Mouse (Mus musculus) embryonic fibroblast, embryonic 13.5 days (primary cell): ENCODE measurements around the gene Rpl23a. TPM values are rescaled to one million over a fixed set of nuclear protein-coding genes. Genes with fewer than 3 reads are reported as not detected.
"Not testable (repeated sequence)": the region's sequence is repeated elsewhere in the genome, so short reads cannot be mapped to it uniquely, and the experiment has no call there.

ENCODE experiments used
- H3K27ac ChIP-seq: 2 replicates; pipeline ENCODE4 v1.5.1; 2012; ENCODE audit warnings: low read length, control low read depth, inconsistent platforms; ENCODE audit not compliant: insufficient read depth
- H3K4me1 ChIP-seq: 2 replicates; pipeline ENCODE4 v1.6.1; 2011; ENCODE audit warnings: low read length; ENCODE audit not compliant: control insufficient read depth, insufficient read depth
- H3K4me3 ChIP-seq: 2 replicates; pipeline ENCODE4 v1.5.1; 2011; ENCODE audit warnings: mild to moderate bottlenecking, control low read depth, low read length; ENCODE audit not compliant: insufficient read depth
- CTCF ChIP-seq: IDR thresholded peaks from 2 replicates; pipeline ENCODE4 v1.5.1; 2011; ENCODE audit warnings: mild to moderate bottlenecking, control low read depth, low read length, moderate library complexity, borderline replicate concordance; ENCODE audit not compliant: insufficient read depth
- POLR2A ChIP-seq: IDR thresholded peaks from 2 replicates; pipeline ENCODE4 v1.6.1; 2011; ENCODE audit warnings: low read depth, mild to moderate bottlenecking, control low read depth, low read length, moderate library complexity
- polyA plus RNA-seq: library from polyadenylated mRNA; stranded (reverse); fragments of >200 nt; gene quantifications from 2 replicates; pipeline ENCODE4 v1.2.4, GENCODE M21; 2011; ENCODE audit warnings: low read depth; ENCODE audit not compliant: missing spikeins, insufficient read length

Gene Rpl23a
- polyA plus RNA-seq, 1 experiment = 2,276 TPM

GRCm38 (mm10) chr11:78137584-78137983 lies 45.8 kb downstream of the Rpl23a start:
- Histone ChIP-seq H3K4me3 (no peak overlapping the region), H3K27ac (no peak overlapping the region)
- no peak for TF ChIP-seq CTCF
- no peak for TF ChIP-seq POLR2A

GRCm38 (mm10) chr11:78136132-78136531 lies 47.3 kb downstream of the Rpl23a start:
- no peak overlapping the region for H3K4me3 ChIP-seq
- no peaks in the 10 kb centered on the region for H3K4me1 ChIP-seq
- TF ChIP-seq POLR2A (no peak), CTCF (no peak)
- no peak overlapping the region for H3K27ac ChIP-seq

More at GRCm38 (mm10) chr11:78137584-78137983, 45.8 kb downstream of the Rpl23a start:
- H3K4me1 ChIP-seq = no peaks in the 10 kb centered on the region

GRCm38 (mm10) chr11:78135314-78135713 lies 48.1 kb downstream of the Rpl23a start:
- not testable (repeated sequence) for H3K4me1 ChIP-seq, H3K27ac ChIP-seq, H3K4me3 ChIP-seq

GRCm38 (mm10) chr11:78134344-78134743 lies 49.0 kb downstream of the Rpl23a start:
- Histone ChIP-seq H3K27ac (no peak overlapping the region), H3K4me1 (no peaks in the 10 kb centered on the region), H3K4me3 (no peak overlapping the region)
- TF ChIP-seq POLR2A (no peak), CTCF (no peak)

GRCm38 (mm10) chr11:78133915-78134314 lies 49.5 kb downstream of the Rpl23a start:
- TF ChIP-seq CTCF (no peak), POLR2A (no peak)
- no peak overlapping the region for H3K4me3 ChIP-seq
- no peaks in the 10 kb centered on the region for H3K4me1 ChIP-seq
- no peak overlapping the region for H3K27ac ChIP-seq

Other genes with a start within 250 kb of the Rpl23a start
- 39.4 and 47.4 TPM in 2 replicates for gene Phf12, start 200.8 kb downstream of the Rpl23a start, polyA plus RNA-seq
- gene Dhrs13, start 151.3 kb downstream of the Rpl23a start, polyA plus RNA-seq = 5.7 and 8.3 TPM in 2 replicates
- gene Flot2, start 145.7 kb downstream of the Rpl23a start, polyA plus RNA-seq = 70.0 and 71.3 TPM in 2 replicates
- 17.0 and 18.5 TPM in 2 replicates for gene Eral1, start 103.2 kb downstream of the Rpl23a start, polyA plus RNA-seq
- 10.2 and 15.5 TPM in 2 replicates for gene Fam222b, start 88.9 kb downstream of the Rpl23a start, polyA plus RNA-seq
- gene Traf4, start 18.0 kb downstream of the Rpl23a start, polyA plus RNA-seq = 40.5 and 45.1 TPM in 2 replicates
- gene Nek8, start 6.9 kb downstream of the Rpl23a start, polyA plus RNA-seq = 12.0 and 17.9 TPM in 2 replicates
- 13.6 and 15.3 TPM in 2 replicates for gene Tlcd1, start 6.9 kb downstream of the Rpl23a start, polyA plus RNA-seq
- 112 and 127 TPM in 2 replicates for gene Rab34, start 4.8 kb upstream of the Rpl23a start, polyA plus RNA-seq
- 0.92 and 1.7 TPM in 2 replicates for gene Proca1, start 9.8 kb upstream of the Rpl23a start, polyA plus RNA-seq
- gene Sdf2, start 62.2 kb upstream of the Rpl23a start, polyA plus RNA-seq = 65.4 and 67.3 TPM in 2 replicates
- gene Supt6, start 62.4 kb upstream of the Rpl23a start, polyA plus RNA-seq = 56.1 and 57.8 TPM in 2 replicates
- gene 2610507B11Rik, start 78.2 kb upstream of the Rpl23a start, polyA plus RNA-seq = 81.8 and 86.7 TPM in 2 replicates
- 0.45 and 0.63 TPM in 2 replicates for gene BC030499, start 107.3 kb upstream of the Rpl23a start, polyA plus RNA-seq
- 22.6 and 35.1 TPM in 2 replicates for gene Spag5, start 117.9 kb upstream of the Rpl23a start, polyA plus RNA-seq
- gene Aldoc, start 139.4 kb upstream of the Rpl23a start, polyA plus RNA-seq = 2.8 and 5.3 TPM in 2 replicates
- gene Pigs, start 144.8 kb upstream of the Rpl23a start, polyA plus RNA-seq = 62.1 and 65.0 TPM in 2 replicates
- gene Unc119, start 159.9 kb upstream of the Rpl23a start, polyA plus RNA-seq = 14.4 and 19.2 TPM in 2 replicates
- 0.15 TPM in 1 of 2 replicates, not detected in the other for gene Foxn1, start 203.0 kb upstream of the Rpl23a start, polyA plus RNA-seq
- not detected in 2 replicates for gene Slc13a2, start 238.6 kb upstream of the Rpl23a start, polyA plus RNA-seq